Mouse (Mus musculus) left cerebral cortex, postnatal 14 days (tissue): ENCODE measurements around the gene Nacc1. TPM values are rescaled to one million over a fixed set of nuclear protein-coding genes. Genes with fewer than 3 reads are reported as not detected.

ENCODE experiments used
- DNase-seq, 2 experiments: peaks; one replicate each; pipeline ENCODE4 v3.0.0; 2021 to 2022; ENCODE audit warnings: low spot score in 2 of 2, mixed read lengths in 1 of 2
- intact Hi-C: fragments of 180-260 bp; cut with DNase I; formaldehyde crosslinking; loops from one replicate; pipeline ENCODE4 v1.15.1; 2025
- long read RNA-seq, 2 experiments: library from polyadenylated mRNA; stranded (forward); transcript quantifications; one replicate each; pipeline ENCODE4 v2.0.0; 2021
- total RNA-seq, 2 experiments: library from RNA; stranded (reverse); gene quantifications; 2 replicates each; pipeline ENCODE4 v1.2.3; 2021

Nacc1 gene
- 10 to 100 TPM; 90.2 to 91.9 TPM for total RNA-seq
- long read RNA-seq, experiment 1, full-length matches to known transcripts = 13 of 58 reads
- long read RNA-seq, experiment 1, partial matches to known transcripts = 2 of 58 reads
- long read RNA-seq, experiment 1, other reads (novel, unspliced or antisense) = 43 of 58 reads
- long read RNA-seq, experiment 2, full-length matches to known transcripts = 11 of 57 reads
- long read RNA-seq, experiment 2, partial matches to known transcripts = 0 of 57 reads
- long read RNA-seq, experiment 2, other reads (novel, unspliced or antisense) = 46 of 57 reads

- intact Hi-C loops = no loop called here
- DNase-seq = peak; percentile 82 to 88
Measured at GRCm38 (mm10) chr8:84687705-84688100, at the start of gene Nacc1. TSS of gene Nacc1 (minus strand) at chr8:84687862.

GRCm38 (mm10) chr8:84736521-84736920, 48.9 kb upstream of the Nacc1 start:
- DNase-seq = no peak
- intact Hi-C loops = no loop called here

DNA sequence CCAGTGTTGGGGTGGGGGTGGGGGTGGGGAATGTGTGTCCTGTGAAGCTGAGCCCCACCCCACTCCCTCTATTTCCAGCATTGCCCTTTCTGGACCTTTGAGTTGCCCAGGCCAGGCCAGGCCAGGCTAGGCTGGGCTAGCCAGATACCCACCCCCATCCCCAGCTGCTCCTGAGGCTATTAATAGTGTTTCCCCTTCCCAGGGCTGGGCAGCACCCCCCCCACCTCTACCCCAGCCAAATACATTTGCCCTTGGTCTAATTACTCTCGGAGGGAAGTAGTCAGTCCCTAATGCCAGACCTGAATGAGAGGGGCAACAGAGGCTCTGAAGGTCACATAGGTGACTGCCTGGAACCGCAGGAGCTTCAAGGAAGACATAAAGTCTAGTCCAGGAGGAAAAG, 47.9 kb upstream of the Nacc1 start:
- no peak for DNase-seq
- intact Hi-C loops = no loop called here

DNA sequence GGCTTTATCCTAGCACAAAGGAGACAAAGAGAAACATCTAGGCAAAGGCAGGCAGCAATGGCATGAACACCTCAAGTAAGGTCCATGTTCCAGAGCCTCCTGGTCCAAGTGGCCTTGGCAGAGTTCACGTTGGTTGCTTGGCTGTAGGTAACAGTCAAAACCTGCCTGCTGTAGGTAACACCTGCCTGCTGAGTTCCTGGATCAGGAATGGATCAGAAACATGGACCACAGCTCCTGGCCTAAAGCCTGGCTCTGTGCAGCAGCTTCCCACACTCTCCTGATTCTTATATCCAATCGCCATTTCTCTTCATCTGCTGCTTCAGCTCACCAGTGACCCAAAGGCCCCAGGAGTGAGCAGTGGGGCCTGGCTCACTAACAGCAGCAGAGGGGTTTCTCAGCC, 47.0 kb upstream of the Nacc1 start:
- intact Hi-C loops = no loop called here
- DNase-seq = no peak

DNA sequence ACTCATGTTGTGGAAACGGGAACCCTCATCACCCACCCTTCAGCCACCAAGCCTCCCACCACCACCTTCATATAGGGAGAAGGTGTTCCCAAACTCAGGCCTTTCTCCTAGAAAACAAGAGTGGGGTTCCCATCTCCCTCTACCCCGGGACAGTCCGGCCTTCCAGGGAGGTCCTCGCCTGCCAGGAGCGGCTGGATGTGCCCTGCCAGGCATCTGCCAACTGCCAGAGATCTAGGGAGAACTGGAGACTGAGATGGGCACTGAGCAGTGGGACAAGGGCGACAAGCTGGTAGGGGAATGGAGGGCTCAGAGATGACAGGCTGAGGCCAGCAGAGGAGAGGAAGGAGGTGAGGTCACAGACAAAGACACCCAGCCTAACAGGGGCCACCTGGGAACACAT, 46.3 kb upstream of the Nacc1 start:
- intact Hi-C loops = no loop called here
- DNase-seq = no peak

GRCm38 (mm10) chr8:84732996-84733395, 45.3 kb upstream of the Nacc1 start:
- intact Hi-C loops = no loop called here
- no peak for DNase-seq

GRCm38 (mm10) chr8:84732545-84732944, 44.9 kb upstream of the Nacc1 start:
- DNase-seq = peak; percentile 51 to 81
- intact Hi-C loops = no loop called here

DNA sequence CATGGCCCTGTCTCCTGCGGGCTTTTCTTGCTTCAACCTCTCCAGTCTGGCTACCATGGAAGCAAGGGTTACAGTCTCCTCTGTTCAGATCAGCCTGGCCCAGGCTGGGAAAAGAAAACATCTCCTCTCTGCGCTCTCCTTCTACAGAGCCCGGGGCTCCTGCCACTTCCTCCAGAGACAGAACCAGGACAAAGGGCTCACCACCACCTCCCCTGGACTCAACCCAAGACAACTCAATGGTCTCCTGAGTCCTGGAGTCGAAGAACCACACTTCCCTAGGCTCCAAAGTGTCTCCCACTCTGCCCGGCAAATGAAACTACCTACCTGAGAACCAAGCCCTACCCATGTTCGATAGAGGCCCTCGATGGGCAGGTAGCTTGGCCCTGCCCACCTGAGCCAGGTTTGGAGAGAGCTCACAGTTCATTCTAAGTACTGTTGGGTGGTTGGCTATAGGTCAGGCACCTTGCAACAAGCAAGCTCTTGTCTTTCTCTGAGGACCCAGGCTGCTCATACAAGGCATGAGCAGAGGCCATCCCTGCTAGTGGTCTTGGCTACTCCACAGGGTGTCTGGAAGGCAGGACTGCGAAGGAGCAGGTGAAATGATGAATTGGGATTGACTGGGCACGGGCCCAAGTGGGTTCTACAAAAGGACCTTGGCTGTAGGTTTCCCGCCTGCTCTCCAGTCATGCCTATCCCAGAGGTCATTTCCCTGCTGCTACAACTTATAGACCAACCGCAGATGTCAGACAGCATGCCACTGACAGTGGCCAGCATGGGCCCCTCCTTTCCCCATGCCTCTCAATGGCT, 43.9 kb upstream of the Nacc1 start:
- no peak for DNase-seq
- intact Hi-C loops = no loop called here

GRCm38 (mm10) chr8:84730541-84731370, 43.1 kb upstream of the Nacc1 start:
- no peak for DNase-seq
- intact Hi-C loops = no loop called here

GRCm38 (mm10) chr8:84729921-84730362, 42.3 kb upstream of the Nacc1 start:
- DNase-seq = no peak

DNA sequence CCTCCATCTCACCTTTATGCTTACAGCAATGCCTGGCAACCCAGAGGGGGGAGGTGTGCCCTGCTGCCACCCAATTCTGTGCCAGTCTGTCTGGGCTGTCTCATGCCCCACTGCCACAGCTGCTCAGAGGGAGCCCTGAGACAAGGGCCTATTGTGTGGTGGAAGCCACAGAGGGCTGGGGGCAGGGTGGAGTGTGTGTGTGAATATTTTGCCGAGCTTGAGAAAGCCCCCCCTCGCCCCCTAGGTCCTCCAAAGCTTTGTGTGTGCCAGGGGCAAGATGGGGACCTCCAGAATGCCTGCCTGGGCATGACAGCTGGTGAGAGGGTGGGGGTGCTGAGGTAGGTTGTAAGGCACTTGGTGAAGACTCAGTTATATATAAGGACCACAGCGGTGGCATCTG, 40.8 kb upstream of the Nacc1 start:
- intact Hi-C loops = no loop called here
- DNase-seq = peak in 1 of 2 experiments; percentile 60

More at GRCm38 (mm10) chr8:84729921-84730362, 42.3 kb upstream of the Nacc1 start:
- intact Hi-C loops = no loop called here

- no peak for DNase-seq
- intact Hi-C loops = no loop called here
Measured at GRCm38 (mm10) chr8:84725941-84726259, 38.2 kb upstream of the Nacc1 start.

GRCm38 (mm10) chr8:84725246-84725940, 37.7 kb upstream of the Nacc1 start:
- no peak for DNase-seq
- intact Hi-C loops = no loop called here

DNA sequence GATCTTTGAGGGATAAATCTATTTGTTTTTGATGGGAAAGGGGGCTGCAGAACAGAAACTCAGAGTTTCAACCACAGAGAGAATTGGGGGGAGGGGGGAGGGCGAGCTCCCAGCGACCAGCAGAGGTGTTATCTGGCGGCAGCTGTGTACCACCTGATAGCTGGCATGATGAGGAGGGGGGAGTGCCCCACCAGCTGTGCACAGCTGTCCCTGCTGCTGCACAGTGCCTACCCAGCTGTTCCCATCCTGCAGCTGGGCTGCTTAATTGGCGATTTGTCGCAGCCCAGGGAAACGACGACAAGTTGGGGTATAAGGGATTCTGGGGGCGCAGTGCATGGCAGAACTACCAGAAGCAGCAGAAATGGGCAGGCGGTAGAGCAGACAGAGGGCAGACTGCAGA, 37.0 kb upstream of the Nacc1 start:
- DNase-seq = no peak
- intact Hi-C loops = no loop called here

- intact Hi-C loops = no loop called here
- no peak for DNase-seq
Measured at GRCm38 (mm10) chr8:84723571-84723900, 35.9 kb upstream of the Nacc1 start.

GRCm38 (mm10) chr8:84722850-84723570, 35.3 kb upstream of the Nacc1 start, which contains the start of gene G430095P16Rik:
TSS of gene G430095P16Rik (plus strand) at chr8:84723007.
- intact Hi-C loops = no loop called here
- DNase-seq = peak; percentile 72 to 88

- intact Hi-C loops = no loop called here
Measured at GRCm38 (mm10) chr8:84722530-84722849, 34.8 kb upstream of the Nacc1 start.

GRCm38 (mm10) chr8:84718959-84719690, 31.5 kb upstream of the Nacc1 start:
- intact Hi-C loops = no loop called here
- no peak for DNase-seq

More at GRCm38 (mm10) chr8:84722530-84722849, 34.8 kb upstream of the Nacc1 start:
- DNase-seq = no peak
